Mouse (Mus musculus) heart, adult 2 months (tissue): ENCODE measurements around the gene Plxna2. TPM values are rescaled to one million over a fixed set of nuclear protein-coding genes. Genes with fewer than 3 reads are reported as not detected.

Source experiments
- DNase-seq, 2 experiments: peaks; one replicate each; pipeline ENCODE4 v3.0.0; 2021
- H3K27ac ChIP-seq: fragments of 200-600 bp; 2 replicates; pipeline ENCODE4 v1.8.1; 2022
- H3K27me3 ChIP-seq: fragments of 200-500 bp; 2 replicates; pipeline ENCODE4 v1.6.1; 2012; ENCODE audit warnings: mild to moderate bottlenecking, low read length, inconsistent platforms, mixed read lengths; ENCODE audit not compliant: control insufficient read depth, insufficient read depth
- H3K36me3 ChIP-seq: fragments of 200-500 bp; 2 replicates; pipeline ENCODE4 v1.6.1; 2012; ENCODE audit warnings: low read length, inconsistent platforms; ENCODE audit not compliant: control insufficient read depth, insufficient read depth
- H3K4me1 ChIP-seq: fragments of 200-500 bp; 2 replicates; pipeline ENCODE4 v1.6.1; 2011; ENCODE audit warnings: low read length; ENCODE audit not compliant: control insufficient read depth, insufficient read depth
- H3K4me3 ChIP-seq: fragments of 200-600 bp; 2 replicates; pipeline ENCODE4 v1.8.1; 2022
- H3K79me2 ChIP-seq: fragments of 200-500 bp; replicated peaks from 2 replicates; pipeline ENCODE4 v1.6.1; 2012; ENCODE audit warnings: mild to moderate bottlenecking, inconsistent platforms, low read length, moderate library complexity, mixed read lengths; ENCODE audit not compliant: control insufficient read depth, insufficient read depth
- H3K9ac ChIP-seq: fragments of 200-500 bp; 2 replicates; pipeline ENCODE4 v1.6.1; 2012; ENCODE audit warnings: low read depth, mild to moderate bottlenecking, control low read depth, inconsistent platforms, low read length, mixed read lengths
- CTCF ChIP-seq: fragments of 200-600 bp; IDR thresholded peaks from 2 replicates; pipeline ENCODE4 v1.8.1; 2022; ENCODE audit warnings: antibody characterized with exemption, mild to moderate bottlenecking, moderate library complexity
- EP300 ChIP-seq: fragments of 200-500 bp; IDR thresholded peaks from 2 replicates; pipeline ENCODE4 v1.6.1; 2011; ENCODE audit warnings: low read depth, low read length, control low read depth; ENCODE audit not compliant: insufficient read depth
- POLR2A ChIP-seq: fragments of 200-500 bp; IDR thresholded peaks from 2 replicates; pipeline ENCODE4 v1.6.1; 2011; ENCODE audit warnings: mild to moderate bottlenecking, low read depth, low read length, control low read depth; ENCODE audit not compliant: insufficient read depth
- WGBS: fragments of 180-500 bp; shearing (Covaris S2); methylation state at CpG from one replicate; pipeline ENCODE4 v1.1.7; 2018; 5-methylcytosine and 5-hydroxymethylcytosine counted together
- intact Hi-C: fragments of 180-260 bp; cut with DNase I; formaldehyde crosslinking; loops from one replicate; pipeline ENCODE4 v1.15.1; 2025
- long read RNA-seq: library from polyadenylated mRNA; stranded (forward); transcript quantifications from one replicate; pipeline ENCODE4 v2.0.0, GENCODE M21; 2021
- polyA plus RNA-seq: library from polyadenylated mRNA; depleted of rRNA; stranded (reverse); fragments of >200 nt; gene quantifications from 2 replicates; pipeline ENCODE4 v1.2.3, GENCODE M21; 2012; rRNA removed
- total RNA-seq, 2 experiments: library from RNA; stranded (reverse); gene quantifications; 2 replicates each; pipeline ENCODE4 v1.2.3; 2021

Gene Plxna2
- total RNA-seq, result 10 to 100 TPM; 22.6 to 30.6 TPM
- 9.8 and 16.7 TPM in 2 replicates for polyA plus RNA-seq
- long read RNA-seq, full-length matches to known transcripts, result 9 of 17 reads
- long read RNA-seq, partial matches to known transcripts, result 4 of 17 reads
- long read RNA-seq, other reads (novel, unspliced or antisense), result 4 of 17 reads

GRCm38 (mm10) chr1:194617918-194618317 is at the start of gene Plxna2:
Plxna2 (plus strand) TSS chr1:194618218.
- WGBS, result 94% methylated on average over 2 of the region's 2 CpGs
- Histone ChIP-seq H3K4me3 (peak within 1 kb of the TSS; percentile 79), H3K27ac (peak within 1 kb of the TSS; percentile 98), H3K9ac (no peak within 1 kb of the TSS), H3K36me3 (peaks cover 1% of the 10 kb centered on the region; the same call in 1 of the 2 replicates), H3K4me1 (peaks cover 12% of the 10 kb centered on the region), H3K27me3 (no peaks in the 10 kb centered on the region), H3K79me2 (no peaks in the 10 kb centered on the region)
- no peak for TF ChIP-seq EP300
- no peak for TF ChIP-seq POLR2A
- TF ChIP-seq CTCF, result no peak
- no peak for DNase-seq
- intact Hi-C loops, result loop anchor here (2.0 to 5.0 kb wide), 2 partner anchors 129 to 199 kb away; no protein-coding TSS in a partner anchor

GRCm38 (mm10) chr1:194573870-194574269 is 44.1 kb upstream of the Plxna2 start:
- intact Hi-C loops, result no loop called here

GRCm38 (mm10) chr1:194578270-194578669 is 39.7 kb upstream of the Plxna2 start:
- Histone ChIP-seq H3K9ac (no peak overlapping the region), H3K4me3 (no peak overlapping the region), H3K27me3 (no peaks in the 10 kb centered on the region), H3K79me2 (no peaks in the 10 kb centered on the region), H3K36me3 (no peaks in the 10 kb centered on the region), H3K4me1 (no peaks in the 10 kb centered on the region), H3K27ac (no peak overlapping the region)
- intact Hi-C loops, result no loop called here
- WGBS, result 65% methylated on average over 3 of the region's 3 CpGs
- TF ChIP-seq EP300, result no peak
- no peak for TF ChIP-seq CTCF
- TF ChIP-seq POLR2A, result no peak
- peak in 1 of 2 experiments; percentile 13 for DNase-seq

More at GRCm38 (mm10) chr1:194573870-194574269, 44.1 kb upstream of the Plxna2 start:
- no peak for DNase-seq
- H3K27ac ChIP-seq, result no peak overlapping the region
- H3K27me3 ChIP-seq, result no peaks in the 10 kb centered on the region
- 42% methylated on average over 3 of the region's 3 CpGs for WGBS
- no peak overlapping the region for H3K4me3 ChIP-seq
- TF ChIP-seq CTCF (no peak), POLR2A (no peak), EP300 (no peak)
- H3K36me3 ChIP-seq, result no peaks in the 10 kb centered on the region
- H3K4me1 ChIP-seq, result no peaks in the 10 kb centered on the region
- no peak overlapping the region for H3K9ac ChIP-seq
- no peaks in the 10 kb centered on the region for H3K79me2 ChIP-seq

- no peak for TF ChIP-seq CTCF
- TF ChIP-seq EP300, result no peak
- TF ChIP-seq POLR2A, result no peak
- H3K36me3 ChIP-seq, result no peaks in the 10 kb centered on the region
- H3K4me1 ChIP-seq, result no peaks in the 10 kb centered on the region
- intact Hi-C loops, result no loop called here
- DNase-seq, result no peak
- no peaks in the 10 kb centered on the region for H3K79me2 ChIP-seq
- no peak overlapping the region for H3K27ac ChIP-seq
- H3K27me3 ChIP-seq, result no peaks in the 10 kb centered on the region
- no peak overlapping the region for H3K9ac ChIP-seq
- H3K4me3 ChIP-seq, result no peak overlapping the region
Observed at GRCm38 (mm10) chr1:194580539-194580938, 37.5 kb upstream of the Plxna2 start.

- Histone ChIP-seq H3K79me2 (no peaks in the 10 kb centered on the region), H3K9ac (no peak overlapping the region), H3K4me1 (no peaks in the 10 kb centered on the region), H3K4me3 (no peak overlapping the region), H3K36me3 (no peaks in the 10 kb centered on the region), H3K27me3 (no peaks in the 10 kb centered on the region), H3K27ac (no peak overlapping the region)
- TF ChIP-seq POLR2A, result no peak
- TF ChIP-seq EP300, result no peak
- TF ChIP-seq CTCF, result no peak
- DNase-seq, result no peak
- WGBS, result 94% methylated on average over 1 of the region's 1 CpGs
- intact Hi-C loops, result no loop called here
Observed at GRCm38 (mm10) chr1:194586670-194587069, 31.3 kb upstream of the Plxna2 start.

GRCm38 (mm10) chr1:194587532-194587931 is 30.5 kb upstream of the Plxna2 start:
- intact Hi-C loops, result no loop called here
- Histone ChIP-seq H3K9ac (no peak overlapping the region), H3K4me1 (no peaks in the 10 kb centered on the region), H3K36me3 (no peaks in the 10 kb centered on the region), H3K27ac (no peak overlapping the region), H3K79me2 (no peaks in the 10 kb centered on the region), H3K4me3 (no peak overlapping the region), H3K27me3 (no peaks in the 10 kb centered on the region)
- TF ChIP-seq EP300 (no peak), CTCF (no peak), POLR2A (no peak)
- peak; percentile 24 to 26 for DNase-seq
